In genomic region chr9:103555334-103555733, GRCm38 (mm10) we compare ENCODE assay signal across 20 mouse cellular contexts.
DNase-seq lines count a peak whose midpoint lies in the region; ATAC-seq lines count a peak whose summit lies in the region.
"Had no signal": no experiment of that assay in that cellular context is flagged by ENCODE, and none has a peak within 500 bp of the region (broad histone marks: within the 10 kb centered on the region; RNA-seq: fewer than 3 reads in every experiment).

No protein-coding gene starts in this region.

- H3K4me3 ChIP-seq in hindbrain, embryonic 13.5 days = no peak overlapping the region
- no peak overlapping the region for H3K4me3 ChIP-seq in hindbrain, embryonic 12.5 days
- no peak overlapping the region for H3K4me3 ChIP-seq in midbrain, embryonic 14.5 days (replicated peaks; ENCODE audit: low read depth, low read length)
- H3K4me3 ChIP-seq in midbrain, embryonic 16.5 days (ENCODE audit: low read depth, low read length) = no peak overlapping the region
- H3K4me3 ChIP-seq in hindbrain, embryonic 16.5 days (ENCODE audit: low read length) = no peak overlapping the region
- H3K4me3 ChIP-seq: myocyte had no signal

- DNase-seq in midbrain, embryonic 14.5 days = peak; percentile 37
- peak; percentile 72 for DNase-seq in MN1 (ENCODE audit: low spot score)
- no peak for DNase-seq in urinary bladder, postnatal 36 days (ENCODE audit: low spot score in 2 of 2)
- DNase-seq: adrenal gland, postnatal 25 days; cerebellum, adult 11-12 months; cerebellum, postnatal 25 days; heart, postnatal 10 days; kidney, adult 2 months; kidney, postnatal 10 days; left cerebral cortex, postnatal 4 days; thymus, postnatal 14 days had no signal

- H3K27ac ChIP-seq in hindbrain, embryonic 13.5 days = peak overlapping the region; percentile 72
- H3K27ac ChIP-seq in hindbrain, embryonic 12.5 days = no peak overlapping the region
- H3K27ac ChIP-seq in midbrain, embryonic 14.5 days (replicated peaks; ENCODE audit: low read depth, low read length) = 0 out of 2 replicates have a peak overlapping the region, but pooled peaks have one; percentile 20
- H3K27ac ChIP-seq in midbrain, embryonic 16.5 days (ENCODE audit: low read length) = no peak overlapping the region
- H3K27ac ChIP-seq in hindbrain, embryonic 16.5 days (ENCODE audit: low read depth, low read length) = no peak overlapping the region

- peaks cover 38% of the 10 kb centered on the region for H3K27me3 ChIP-seq in hindbrain, embryonic 13.5 days
- H3K27me3 ChIP-seq in hindbrain, embryonic 12.5 days = peaks cover 28% of the 10 kb centered on the region
- peaks cover 35% of the 10 kb centered on the region for H3K27me3 ChIP-seq in midbrain, embryonic 14.5 days (ENCODE audit: control insufficient read depth, insufficient read depth, low read length)
- H3K27me3 ChIP-seq in midbrain, embryonic 16.5 days (ENCODE audit: control insufficient read depth, insufficient read depth, low read depth, low read length) = peaks cover 6% of the 10 kb centered on the region; the same call in 1 of the 2 replicates
- H3K27me3 ChIP-seq in hindbrain, embryonic 16.5 days (replicated peaks; ENCODE audit: control insufficient read depth, insufficient read depth, low read length) = no peaks in the 10 kb centered on the region

- H3K4me2 ChIP-seq in hindbrain, embryonic 13.5 days = no peak overlapping the region
- H3K4me2 ChIP-seq in hindbrain, embryonic 12.5 days (replicated peaks) = no peak overlapping the region
- H3K4me2 ChIP-seq in midbrain, embryonic 14.5 days (ENCODE audit: low read length) = no peak overlapping the region
- H3K4me2 ChIP-seq in midbrain, embryonic 16.5 days (ENCODE audit: low read length) = no peak overlapping the region
- no peak overlapping the region for H3K4me2 ChIP-seq in hindbrain, embryonic 16.5 days (ENCODE audit: low read length)
- H3K4me2 ChIP-seq: heart, embryonic 11.5 days; liver, embryonic 11.5 days; midbrain, embryonic 11.5 days had no signal

- no peaks in the 10 kb centered on the region for H3K36me3 ChIP-seq in hindbrain, embryonic 13.5 days
- H3K36me3 ChIP-seq in hindbrain, embryonic 12.5 days = no peaks in the 10 kb centered on the region
- no peaks in the 10 kb centered on the region for H3K36me3 ChIP-seq in midbrain, embryonic 14.5 days (ENCODE audit: control insufficient read depth, insufficient read depth, low read length)
- H3K36me3 ChIP-seq in midbrain, embryonic 16.5 days (ENCODE audit: control insufficient read depth, insufficient read depth, low read length) = no peaks in the 10 kb centered on the region
- no peaks in the 10 kb centered on the region for H3K36me3 ChIP-seq in hindbrain, embryonic 16.5 days (ENCODE audit: control insufficient read depth, insufficient read depth, low read length)

- peaks cover 71% of the 10 kb centered on the region for H3K4me1 ChIP-seq in hindbrain, embryonic 13.5 days (replicated peaks)
- H3K4me1 ChIP-seq in hindbrain, embryonic 12.5 days = peaks cover 42% of the 10 kb centered on the region
- peaks cover 45% of the 10 kb centered on the region for H3K4me1 ChIP-seq in midbrain, embryonic 14.5 days (ENCODE audit: control insufficient read depth, insufficient read depth, low read length)
- peaks cover 37% of the 10 kb centered on the region for H3K4me1 ChIP-seq in midbrain, embryonic 16.5 days (ENCODE audit: control insufficient read depth, insufficient read depth, low read length)
- peaks cover 36% of the 10 kb centered on the region for H3K4me1 ChIP-seq in hindbrain, embryonic 16.5 days (ENCODE audit: control insufficient read depth, insufficient read depth, low read depth, low read length)

- WGBS in hindbrain, embryonic 13.5 days = 44% methylated on average over 6 of the region's 6 CpGs
- WGBS in hindbrain, embryonic 12.5 days = 51% methylated on average over 6 of the region's 6 CpGs
- WGBS in midbrain, embryonic 14.5 days = 48% methylated on average over 6 of the region's 6 CpGs
- 40% methylated on average over 6 of the region's 6 CpGs for WGBS in midbrain, embryonic 16.5 days
- WGBS in hindbrain, embryonic 16.5 days = 24% methylated on average over 6 of the region's 6 CpGs

- no peaks in the 10 kb centered on the region for H3K9me3 ChIP-seq in hindbrain, embryonic 13.5 days
- no peaks in the 10 kb centered on the region for H3K9me3 ChIP-seq in hindbrain, embryonic 12.5 days (replicated peaks)
- H3K9me3 ChIP-seq in midbrain, embryonic 14.5 days (ENCODE audit: control insufficient read depth, low read length) = no peaks in the 10 kb centered on the region
- no peaks in the 10 kb centered on the region for H3K9me3 ChIP-seq in midbrain, embryonic 16.5 days (replicated peaks; ENCODE audit: control insufficient read depth, low read length, poor library complexity, severe bottlenecking)
- no peaks in the 10 kb centered on the region for H3K9me3 ChIP-seq in hindbrain, embryonic 16.5 days (ENCODE audit: control insufficient read depth, low read length)

- H3K9ac ChIP-seq in hindbrain, embryonic 13.5 days = no peak overlapping the region
- H3K9ac ChIP-seq in hindbrain, embryonic 12.5 days = no peak overlapping the region
- H3K9ac ChIP-seq in midbrain, embryonic 14.5 days (replicated peaks; ENCODE audit: low read length) = no peak overlapping the region
- H3K9ac ChIP-seq in midbrain, embryonic 16.5 days (ENCODE audit: low read depth, low read length) = no peak overlapping the region
- 0 out of 2 replicates have a peak overlapping the region, but pooled peaks have one; percentile 10 for H3K9ac ChIP-seq in hindbrain, embryonic 16.5 days (ENCODE audit: low read depth, low read length)

- no peak for ATAC-seq in hindbrain, embryonic 13.5 days (ENCODE audit: low FRiP score)
- ATAC-seq in hindbrain, embryonic 12.5 days (ENCODE audit: low FRiP score) = no peak
- ATAC-seq in midbrain, embryonic 14.5 days (ENCODE audit: low FRiP score, low TSS enrichment) = no peak
- no peak for ATAC-seq in midbrain, embryonic 16.5 days
- no peak for ATAC-seq in hindbrain, embryonic 16.5 days
- ATAC-seq: CD4-positive, CD25-positive, alpha-beta regulatory T cell, adult 4 months had no signal

Comparison
In these comparisons a context has a peak if more than half of its experiments do, and no peak if none do; other contexts are left out.
1. H3K27ac ChIP-seq: peak in hindbrain, embryonic 13.5 days (single experiment) and midbrain, embryonic 14.5 days (single experiment); none in hindbrain, embryonic 12.5 days (single experiment), midbrain, embryonic 16.5 days (single experiment) and hindbrain, embryonic 16.5 days (single experiment).
2. DNase-seq: peak in midbrain, embryonic 14.5 days (single experiment) and MN1 (single experiment); none in urinary bladder, postnatal 36 days (0 of 2).